In the genomic region with DNA sequence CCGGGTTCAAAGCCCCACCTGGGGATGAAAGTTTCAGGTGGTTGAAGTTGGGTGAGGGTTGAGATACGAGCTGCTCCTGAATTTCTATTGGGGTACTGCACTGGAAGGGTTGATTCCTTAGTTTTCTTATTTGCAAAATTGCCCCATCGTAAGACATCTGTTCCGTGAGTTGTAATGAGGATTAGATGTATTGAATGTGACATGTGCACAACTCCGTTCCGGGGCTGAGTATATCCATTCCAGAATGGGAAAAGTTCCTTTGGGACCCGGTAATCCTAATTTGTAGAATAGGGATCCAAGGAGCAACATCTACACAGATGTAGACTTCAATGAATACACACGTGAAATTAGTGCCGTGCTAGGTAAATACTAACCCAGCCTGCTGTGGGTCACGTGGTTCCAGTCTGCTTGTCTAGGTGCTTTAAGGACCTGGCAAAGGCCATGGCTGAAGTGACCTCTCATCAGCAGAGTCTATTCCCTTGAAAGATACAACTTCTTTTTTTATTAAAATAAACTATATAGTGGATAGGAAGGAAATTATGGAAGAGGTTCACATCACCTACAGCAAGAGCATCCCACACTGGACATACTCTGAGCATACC, we compare ENCODE assay signal across 8 mouse cellular contexts. TPM values are rescaled to one million over a fixed set of nuclear protein-coding genes. Genes with fewer than 3 reads are reported as not detected.
DNase-seq lines count a peak whose midpoint lies in the region; ATAC-seq and TF ChIP-seq lines count a peak whose summit lies in the region.

No protein-coding gene starts in this region.

- H3K4me3 ChIP-seq in spleen, adult 2 months (ENCODE audit: extremely low read depth, insufficient read depth, insufficient read length): 0 out of 2 replicates have a peak overlapping the region, but pooled peaks have one; percentile 95
- H3K4me3 ChIP-seq in hindbrain, embryonic 14.5 days (replicated peaks; ENCODE audit: low read length): peak overlapping the region; percentile 63; the same call in 1 of the 2 replicates
- peak overlapping the region; percentile 84 for H3K4me3 ChIP-seq in lung, embryonic 16.5 days (ENCODE audit: low read length)

- no peak overlapping the region for H3K27ac ChIP-seq in spleen, adult 2 months (ENCODE audit: insufficient read depth, low read length)
- H3K27ac ChIP-seq in hindbrain, embryonic 14.5 days: no peak overlapping the region
- no peak overlapping the region for H3K27ac ChIP-seq in lung, embryonic 16.5 days (ENCODE audit: low read length)

- DNase-seq in spleen, adult 2 months (ENCODE audit: low read depth in 1 of 2, low spot score in 2 of 2): no peak
- no peak for DNase-seq in spleen, adult 18-20 months
- DNase-seq in hindbrain, embryonic 14.5 days (ENCODE audit: low spot score): no peak
- no peak for DNase-seq in left cerebral cortex, postnatal 10 days (ENCODE audit: extremely low spot score in 1 of 2, low spot score in 2 of 2)
- no peak for DNase-seq in adrenal gland, postnatal 25 days
- DNase-seq in cerebellum, adult 8-10 months: no peak
- no peak for DNase-seq in heart, adult 11 months

- no peak for ATAC-seq in hindbrain, embryonic 14.5 days (ENCODE audit: low FRiP score)
- ATAC-seq in lung, embryonic 16.5 days (ENCODE audit: low read depth): no peak

- intact Hi-C loops in left cerebral cortex, postnatal 10 days (cut with DNase I): no loop called here

- WGBS in spleen, adult 2 months: 67% methylated on average over 10 of the region's 10 CpGs
- 36% methylated on average over 10 of the region's 10 CpGs for WGBS in hindbrain, embryonic 14.5 days
- WGBS in lung, embryonic 16.5 days: 27% methylated on average over 10 of the region's 10 CpGs

- H3K9me3 ChIP-seq in hindbrain, embryonic 14.5 days (ENCODE audit: control insufficient read depth, low read length): no peaks in the 10 kb centered on the region
- no peaks in the 10 kb centered on the region for H3K9me3 ChIP-seq in lung, embryonic 16.5 days (ENCODE audit: control insufficient read depth, low read length)

- no peak for TF ChIP-seq CTCF in spleen, adult 2 months (IDR thresholded peaks at IDR 0.05; ENCODE audit: extremely low read depth, insufficient read depth, insufficient read length, insufficient replicate concordance)

- H3K36me3 ChIP-seq in spleen, adult 2 months (ENCODE audit: control insufficient read depth, insufficient read depth, low read length): no peaks in the 10 kb centered on the region
- H3K36me3 ChIP-seq in hindbrain, embryonic 14.5 days (replicated peaks; ENCODE audit: control insufficient read depth, insufficient read depth): no peaks in the 10 kb centered on the region
- no peaks in the 10 kb centered on the region for H3K36me3 ChIP-seq in lung, embryonic 16.5 days (ENCODE audit: control insufficient read depth, insufficient read depth, low read length)

- no peak overlapping the region for H3K9ac ChIP-seq in hindbrain, embryonic 14.5 days
- peak overlapping the region; percentile 83 for H3K9ac ChIP-seq in lung, embryonic 16.5 days (ENCODE audit: low read length)

- H3K4me2 ChIP-seq in hindbrain, embryonic 14.5 days (replicated peaks): peak overlapping the region; percentile 94
- peak overlapping the region; percentile 92 for H3K4me2 ChIP-seq in lung, embryonic 16.5 days (ENCODE audit: low read depth, low read length)

- TF ChIP-seq POLR2A in spleen, adult 2 months (IDR thresholded peaks at IDR 0.05; ENCODE audit: low read depth, low read length): no peak

- H3K27me3 ChIP-seq in spleen, adult 2 months (ENCODE audit: control insufficient read depth, insufficient read depth, low read length): no peaks in the 10 kb centered on the region
- peaks cover 38% of the 10 kb centered on the region for H3K27me3 ChIP-seq in hindbrain, embryonic 14.5 days (ENCODE audit: control insufficient read depth, insufficient read depth, low read length)
- H3K27me3 ChIP-seq in lung, embryonic 16.5 days (ENCODE audit: control insufficient read depth, insufficient read depth, low read depth, low read length): no peaks in the 10 kb centered on the region

- peaks cover 10% of the 10 kb centered on the region; the same call in 1 of the 2 replicates for H3K4me1 ChIP-seq in spleen, adult 2 months (ENCODE audit: control insufficient read depth, insufficient read depth, insufficient read length)
- peaks cover 15% of the 10 kb centered on the region for H3K4me1 ChIP-seq in hindbrain, embryonic 14.5 days (replicated peaks; ENCODE audit: control insufficient read depth, insufficient read depth, low read length)
- H3K4me1 ChIP-seq in lung, embryonic 16.5 days (replicated peaks; ENCODE audit: control insufficient read depth, insufficient read depth, low read length): peaks cover 17% of the 10 kb centered on the region

RNA-seq across cellular contexts. Expression of a gene that starts 1.3 kb away (rescaled TPM):
- 63.0 and 73.5 TPM in 2 replicates for polyA plus RNA-seq in spleen, adult 2 months (2012; rRNA removed)
- 60.1 and 67.4 TPM in 2 replicates for polyA plus RNA-seq in hindbrain, embryonic 14.5 days (2014; fragmentation: Nextera tagmentation; extraction: Ambion mirVana)
- 154 and 168 TPM in 2 replicates for polyA plus RNA-seq in lung, embryonic 16.5 days (2015; fragmentation: Nextera tagmentation; extraction: Ambion mirVana)
- 10 to 100 TPM; 23.8 to 39.2 TPM for total RNA-seq in left cerebral cortex, postnatal 10 days (2021)
- 17.9 and 29.0 TPM in 2 replicates for total RNA-seq in adrenal gland, postnatal 25 days (2021)
